Mouse (Mus musculus) liver, embryonic 13.5 days (tissue): ENCODE data around the gene Pax2. TPM values are rescaled to one million over a fixed set of nuclear protein-coding genes. Genes with fewer than 3 reads are reported as not detected.

Source experiments
- ATAC-seq: fragments of 200-750 bp; cut with Nextera tagmentation; 2 replicates; pipeline ENCODE4 v1.8.0; 2017; ENCODE audit warnings: low read depth, mild to moderate bottlenecking, moderate number of reproducible peaks, moderate library complexity
- DNase-seq: peaks from one replicate; pipeline ENCODE4 v3.0.0; 2022
- H3K27ac ChIP-seq: fragments of 300-500 bp; sonication (generic); 2 replicates; pipeline ENCODE4 v1.5.1; 2015; ENCODE audit warnings: moderate library complexity, mild to moderate bottlenecking, inconsistent platforms
- H3K27me3 ChIP-seq: fragments of 300-500 bp; sonication (generic); 2 replicates; pipeline ENCODE4 v1.6.1; 2015; ENCODE audit warnings: mild to moderate bottlenecking, inconsistent platforms
- H3K36me3 ChIP-seq: fragments of 300-500 bp; sonication (generic); 2 replicates; pipeline ENCODE4 v1.6.1; 2015; ENCODE audit warnings: mild to moderate bottlenecking, inconsistent platforms
- H3K4me1 ChIP-seq: fragments of 300-500 bp; sonication (generic); replicated peaks from 2 replicates; pipeline ENCODE4 v1.6.1; 2015; ENCODE audit warnings: inconsistent platforms
- H3K4me2 ChIP-seq: fragments of 300-500 bp; sonication (generic); 2 replicates; pipeline ENCODE4 v1.6.1; 2015; ENCODE audit warnings: inconsistent platforms, mild to moderate bottlenecking, moderate library complexity
- H3K4me3 ChIP-seq: fragments of 300-500 bp; sonication (generic); replicated peaks from 2 replicates; pipeline ENCODE4 v1.5.1; 2015; ENCODE audit warnings: mild to moderate bottlenecking, inconsistent platforms
- H3K9ac ChIP-seq: fragments of 300-500 bp; sonication (generic); 2 replicates; pipeline ENCODE4 v1.6.1; 2015; ENCODE audit warnings: mild to moderate bottlenecking, inconsistent platforms
- H3K9me3 ChIP-seq: fragments of 300-500 bp; sonication (generic); replicated peaks from 2 replicates; pipeline ENCODE4 v1.6.1; 2016; ENCODE audit warnings: inconsistent platforms
- WGBS: fragments of 180-500 bp; shearing (Covaris S2); methylation state at CpG from one replicate; pipeline ENCODE4 v1.1.7; 2015; ENCODE audit not compliant: insufficient replicate concordance; 5-methylcytosine and 5-hydroxymethylcytosine counted together
- polyA plus RNA-seq: library from polyadenylated mRNA; unstranded; fragments of >200 nt; fragmentation: Nextera tagmentation; extraction: Ambion mirVana; gene quantifications from 2 replicates; pipeline ENCODE4 v1.2.1, GENCODE M21; 2015

Gene Pax2
- polyA plus RNA-seq, 1 experiment from 2014 or later, result not detected

DNA sequence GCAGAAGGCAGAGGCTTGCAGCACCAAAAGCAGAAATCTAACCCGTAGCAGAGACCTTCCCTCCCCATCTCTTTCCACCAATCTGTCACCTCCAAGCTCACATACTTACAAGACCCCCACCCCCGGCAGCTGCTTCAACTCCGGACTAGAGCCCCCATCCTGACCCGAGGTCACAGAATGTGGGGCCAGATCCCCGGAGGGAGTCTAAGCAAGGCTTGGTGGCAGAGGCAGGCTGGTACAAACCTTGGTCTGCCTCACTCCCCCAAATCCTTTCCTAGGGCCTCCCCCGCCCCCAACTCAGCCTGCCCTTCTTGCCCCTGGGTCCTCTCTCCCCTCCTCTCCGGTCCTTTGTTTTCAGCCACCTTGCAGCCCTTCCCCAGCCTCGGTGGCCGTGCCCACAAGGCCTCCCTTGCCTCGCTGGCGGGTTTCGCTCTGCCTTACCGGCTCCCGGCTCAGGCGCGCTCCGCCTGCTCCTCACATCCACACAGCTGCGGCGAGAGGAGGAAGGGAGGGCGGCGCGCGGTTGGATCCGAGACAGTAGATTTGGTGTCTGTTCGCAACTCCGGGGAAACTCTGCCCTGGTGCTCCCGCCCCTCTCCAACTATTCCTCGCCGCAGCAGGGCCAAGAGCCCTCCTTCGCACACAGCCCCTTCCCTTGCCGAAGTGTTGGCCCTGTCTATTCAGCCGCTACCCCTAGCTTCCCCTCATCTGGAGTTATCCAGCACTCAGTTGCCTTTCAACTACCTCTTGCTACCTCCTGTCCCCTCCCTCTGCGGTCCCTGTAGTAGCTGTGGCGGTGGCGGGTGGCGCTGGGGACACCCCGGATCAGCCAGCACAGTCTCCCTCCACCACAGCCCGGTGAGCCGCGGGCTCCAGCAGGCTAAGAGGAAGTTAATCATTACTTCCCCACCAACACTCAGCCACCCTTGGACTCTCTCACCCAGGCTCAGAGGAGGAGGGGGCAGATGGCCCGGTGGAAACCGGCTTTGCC, 5.5 kb upstream of the Pax2 start:
- DNase-seq, result peak; percentile 8

DNA sequence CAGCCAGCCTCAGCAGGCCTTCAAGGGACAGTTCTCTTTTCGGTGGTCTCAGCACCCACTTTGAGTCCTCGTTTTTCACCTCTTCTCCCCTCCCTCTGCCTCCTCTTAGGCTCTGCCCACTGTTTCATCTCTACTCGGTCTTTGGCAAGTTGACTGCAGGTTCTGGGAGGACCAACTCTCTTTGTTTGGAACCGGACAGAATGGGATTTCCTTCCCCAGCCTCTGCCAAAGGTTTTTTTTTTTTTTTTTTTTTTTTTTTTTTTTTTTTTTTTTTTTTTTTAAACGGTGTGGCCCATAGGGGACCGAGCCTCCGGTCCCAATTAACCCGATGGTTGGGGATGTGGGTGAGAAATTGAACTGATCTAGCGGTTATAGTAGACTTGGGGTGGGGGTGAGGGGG, 4.8 kb upstream of the Pax2 start:
- no peak overlapping the region for H3K4me3 ChIP-seq

More for the DNA sequence above, 5.5 kb upstream of the Pax2 start:
- Histone ChIP-seq H3K9me3 (no peaks in the 10 kb centered on the region), H3K4me2 (peak overlapping the region; percentile 57), H3K27me3 (peaks cover 99% of the 10 kb centered on the region), H3K27ac (no peak overlapping the region), H3K9ac (no peak overlapping the region), H3K4me3 (peak overlapping the region; percentile 34), H3K4me1 (no peaks in the 10 kb centered on the region), H3K36me3 (no peaks in the 10 kb centered on the region)
- WGBS, result under 1% methylated on average over 38 of the region's 42 CpGs
- ATAC-seq, result peak; percentile 81

GRCm38 (mm10) chr19:44751551-44751950, 4.3 kb upstream of the Pax2 start:
- WGBS, result 6% methylated on average over 3 of the region's 3 CpGs
- DNase-seq (no peak), ATAC-seq (no peak)
- Histone ChIP-seq H3K27ac (no peak overlapping the region), H3K27me3 (peaks cover 99% of the 10 kb centered on the region), H3K4me2 (no peak overlapping the region), H3K9me3 (no peaks in the 10 kb centered on the region), H3K4me3 (no peak overlapping the region), H3K36me3 (no peaks in the 10 kb centered on the region), H3K4me1 (peaks cover 5% of the 10 kb centered on the region), H3K9ac (no peak overlapping the region)

More for the DNA sequence above, 4.8 kb upstream of the Pax2 start:
- Histone ChIP-seq H3K4me2 (no peak overlapping the region), H3K36me3 (no peaks in the 10 kb centered on the region), H3K9me3 (no peaks in the 10 kb centered on the region), H3K9ac (no peak overlapping the region), H3K4me1 (peaks cover 5% of the 10 kb centered on the region; the same call in 1 of the 2 replicates), H3K27ac (no peak overlapping the region), H3K27me3 (peaks cover 99% of the 10 kb centered on the region)
- ATAC-seq (no peak), DNase-seq (no peak)
- under 1% methylated on average over 9 of the region's 9 CpGs for WGBS

DNA sequence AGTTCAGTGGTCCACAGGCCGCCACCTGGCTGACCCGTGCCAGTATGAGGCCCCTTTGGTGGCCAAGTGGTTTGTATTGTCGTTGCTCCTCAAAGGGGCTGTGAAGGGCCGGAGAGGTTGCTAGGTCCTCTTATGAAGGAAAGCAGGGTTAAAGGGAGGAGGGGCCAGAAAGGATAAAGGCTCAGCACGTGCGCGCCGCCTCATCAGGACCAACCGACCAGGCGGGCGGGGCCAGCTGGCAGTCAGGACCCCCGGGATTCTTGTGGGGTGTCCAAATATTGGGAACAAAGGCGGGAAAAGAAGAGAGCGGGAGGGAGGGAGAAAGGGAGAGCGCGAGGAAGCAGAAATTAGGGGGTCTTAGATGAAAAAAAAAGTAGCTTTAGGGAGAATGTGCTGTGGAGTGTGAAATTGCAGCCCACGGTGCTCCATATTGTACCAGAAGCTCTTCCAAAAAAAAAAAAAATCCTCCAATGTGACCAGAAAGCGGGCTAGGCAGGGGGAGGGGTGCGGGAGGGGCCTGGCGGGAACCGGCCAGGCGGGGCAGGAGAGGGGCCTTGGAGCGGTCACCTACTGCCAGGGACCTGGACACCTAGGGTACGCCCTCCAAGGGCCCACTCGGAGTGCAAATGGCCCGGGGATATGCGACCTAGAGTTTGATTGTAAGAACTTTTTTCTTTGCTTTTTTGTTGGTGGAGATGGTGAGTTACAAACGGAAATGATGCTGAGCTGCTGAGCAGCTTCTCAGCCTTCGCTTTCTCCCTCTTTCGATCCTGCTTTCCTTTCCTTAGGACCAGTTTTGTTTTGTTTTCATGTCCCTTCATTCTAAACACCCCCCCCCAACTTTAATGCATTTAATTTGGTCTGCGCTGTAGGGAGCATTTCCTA, 3.5 kb upstream of the Pax2 start:
- Histone ChIP-seq H3K27me3 (peaks cover 100% of the 10 kb centered on the region), H3K4me3 (no peak overlapping the region), H3K27ac (no peak overlapping the region), H3K9ac (no peak overlapping the region), H3K36me3 (no peaks in the 10 kb centered on the region), H3K4me1 (peaks cover 10% of the 10 kb centered on the region), H3K4me2 (no peak overlapping the region), H3K9me3 (no peaks in the 10 kb centered on the region)
- DNase-seq (no peak), ATAC-seq (no peak)
- 5% methylated on average over 31 of the region's 31 CpGs for WGBS

DNA sequence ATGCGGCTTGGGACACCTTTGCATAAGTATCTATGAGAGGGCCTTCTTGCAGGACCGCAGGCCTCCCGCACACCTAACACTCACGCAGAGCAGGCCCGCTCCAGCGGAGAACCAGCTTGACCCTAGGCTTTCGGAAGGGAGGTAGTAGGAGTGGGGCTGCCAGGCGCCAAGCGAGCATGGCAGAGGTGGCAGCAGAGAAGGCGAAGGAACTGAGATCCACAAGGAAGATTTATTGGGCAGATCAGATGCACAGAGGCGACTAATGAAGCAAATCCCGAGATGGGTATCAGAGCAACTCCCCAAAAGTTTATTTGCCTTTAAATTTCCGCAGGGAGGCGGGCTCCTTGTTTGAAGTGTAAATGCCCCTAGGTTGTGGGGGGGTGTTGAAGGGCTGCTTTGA, 2.5 kb upstream of the Pax2 start:
- WGBS, result 4% methylated on average over 14 of the region's 14 CpGs
- ATAC-seq (no peak), DNase-seq (no peak)
- H3K27me3 ChIP-seq, result peaks cover 100% of the 10 kb centered on the region
- H3K4me2 ChIP-seq, result no peak overlapping the region
- H3K36me3 ChIP-seq, result no peaks in the 10 kb centered on the region
- peaks cover 10% of the 10 kb centered on the region for H3K4me1 ChIP-seq
- no peak overlapping the region for H3K4me3 ChIP-seq
- no peak overlapping the region for H3K9ac ChIP-seq
- H3K27ac ChIP-seq, result no peak overlapping the region
- no peaks in the 10 kb centered on the region for H3K9me3 ChIP-seq

DNA sequence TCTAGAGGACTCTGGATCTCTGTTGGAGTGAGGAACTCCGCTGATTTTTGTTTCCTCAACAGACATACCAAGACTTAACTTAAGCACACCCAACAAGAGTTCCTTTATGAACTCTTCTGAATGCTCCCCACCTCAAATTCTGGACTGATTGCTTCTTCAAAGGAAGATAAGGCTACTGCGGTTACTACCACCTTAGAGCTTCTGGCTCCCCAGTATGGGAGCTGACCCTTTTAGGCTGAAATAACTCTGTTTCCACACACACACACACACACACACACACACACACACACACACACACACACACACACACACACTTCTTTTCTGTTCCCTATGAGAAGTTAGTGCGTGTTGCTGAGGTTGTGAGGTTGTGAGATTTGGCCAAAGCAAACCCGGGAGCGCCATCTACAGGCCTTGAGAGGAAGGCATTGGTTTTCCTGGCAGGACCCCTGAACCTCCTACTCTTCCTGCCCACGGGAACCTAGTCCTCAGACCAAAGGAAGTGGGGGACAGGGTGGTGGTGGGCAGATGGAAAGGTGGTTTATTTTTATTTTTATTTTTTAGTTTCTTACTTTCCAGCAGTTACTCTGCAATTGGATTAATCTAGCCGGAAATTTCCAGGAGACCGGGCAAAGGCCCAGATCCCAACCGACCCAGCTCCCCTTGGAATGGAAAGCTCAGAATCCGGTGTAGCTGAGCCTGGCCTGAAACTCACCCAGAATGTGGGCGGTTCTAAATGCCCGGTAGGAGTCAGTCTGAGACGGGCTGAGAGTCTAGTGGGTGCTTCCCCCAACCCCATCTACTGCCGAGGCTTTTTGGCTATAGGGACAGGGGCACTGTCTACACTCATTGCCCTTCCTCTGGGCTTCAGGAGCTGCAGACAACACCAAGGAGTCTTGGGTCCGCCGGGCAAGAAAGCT, 1.1 kb upstream of the Pax2 start:
- ATAC-seq, result no peak
- H3K9ac ChIP-seq, result no peak overlapping the region
- no peak overlapping the region for H3K4me2 ChIP-seq
- no peaks in the 10 kb centered on the region for H3K9me3 ChIP-seq
- H3K27ac ChIP-seq, result no peak overlapping the region
- no peak overlapping the region for H3K4me3 ChIP-seq
- peaks cover 100% of the 10 kb centered on the region for H3K27me3 ChIP-seq
- DNase-seq, result no peak
- WGBS, result 2% methylated on average over 16 of the region's 16 CpGs
- H3K36me3 ChIP-seq, result no peaks in the 10 kb centered on the region
- H3K4me1 ChIP-seq, result peaks cover 10% of the 10 kb centered on the region

- no peak overlapping the region for H3K9ac ChIP-seq
- no peaks in the 10 kb centered on the region for H3K9me3 ChIP-seq
- H3K27ac ChIP-seq, result no peak overlapping the region
- peaks cover 10% of the 10 kb centered on the region for H3K4me1 ChIP-seq
- no peak for DNase-seq
- no peak overlapping the region for H3K4me3 ChIP-seq
- peaks cover 100% of the 10 kb centered on the region for H3K27me3 ChIP-seq
- 3% methylated on average over 13 of the region's 13 CpGs for WGBS
- no peaks in the 10 kb centered on the region for H3K36me3 ChIP-seq
- ATAC-seq, result no peak
- H3K4me2 ChIP-seq, result peak overlapping the region; percentile 56
These were observed 510 bp upstream of the Pax2 start for GRCm38 (mm10) chr19:44755378-44755692.

- H3K4me2 ChIP-seq, result peak overlapping the region; percentile 56
- no peak overlapping the region for H3K27ac ChIP-seq
- peaks cover 100% of the 10 kb centered on the region for H3K27me3 ChIP-seq
- H3K36me3 ChIP-seq, result no peaks in the 10 kb centered on the region
- H3K4me3 ChIP-seq, result peak overlapping the region; percentile 38
- 2% methylated on average over 71 of the region's 71 CpGs for WGBS
- DNase-seq (no peak), ATAC-seq (no peak)
- H3K9me3 ChIP-seq, result no peaks in the 10 kb centered on the region
- no peak overlapping the region for H3K9ac ChIP-seq
- H3K4me1 ChIP-seq, result peaks cover 10% of the 10 kb centered on the region
These were observed 781 bp downstream of the Pax2 start for GRCm38 (mm10) chr19:44756421-44757230.

DNA sequence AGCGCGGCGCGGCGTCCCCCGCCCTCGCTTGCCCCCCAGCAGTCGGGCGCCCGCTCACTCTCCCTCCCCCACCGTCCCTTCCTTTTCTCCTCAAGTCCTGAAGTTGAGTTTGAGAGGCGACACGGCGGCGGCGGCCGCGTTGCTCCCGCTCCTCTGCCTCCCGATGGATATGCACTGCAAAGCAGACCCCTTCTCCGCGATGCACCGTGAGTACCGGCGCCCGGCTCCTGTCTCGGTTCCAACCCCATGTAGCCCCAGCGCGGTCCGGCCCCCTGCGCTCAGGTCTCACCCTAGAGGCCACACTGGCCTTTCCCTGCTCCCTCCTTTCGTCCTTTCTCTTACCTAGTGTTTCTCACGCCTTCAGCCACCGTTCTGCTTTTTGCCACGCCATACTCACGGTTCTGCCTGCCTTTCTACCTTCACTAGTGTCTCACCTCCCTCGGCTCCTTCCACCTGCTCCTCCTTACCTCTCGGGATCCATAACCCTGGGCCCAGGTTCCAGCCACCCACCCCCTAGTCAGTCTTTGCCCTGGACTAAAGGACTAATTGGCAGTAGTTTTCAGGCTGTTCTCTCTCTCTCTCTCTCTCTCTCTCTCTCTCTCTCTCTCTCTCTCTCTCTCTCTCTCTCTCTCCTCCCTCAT, 1.5 kb downstream of the Pax2 start:
- peak overlapping the region; percentile 38 for H3K4me3 ChIP-seq
- H3K9ac ChIP-seq, result no peak overlapping the region
- no peaks in the 10 kb centered on the region for H3K36me3 ChIP-seq
- WGBS, result under 1% methylated on average over 38 of the region's 38 CpGs
- H3K4me1 ChIP-seq, result peaks cover 10% of the 10 kb centered on the region
- ATAC-seq (no peak), DNase-seq (no peak)
- H3K9me3 ChIP-seq, result no peaks in the 10 kb centered on the region
- no peak overlapping the region for H3K27ac ChIP-seq
- H3K4me2 ChIP-seq, result peak overlapping the region; percentile 56
- peaks cover 100% of the 10 kb centered on the region for H3K27me3 ChIP-seq

DNA sequence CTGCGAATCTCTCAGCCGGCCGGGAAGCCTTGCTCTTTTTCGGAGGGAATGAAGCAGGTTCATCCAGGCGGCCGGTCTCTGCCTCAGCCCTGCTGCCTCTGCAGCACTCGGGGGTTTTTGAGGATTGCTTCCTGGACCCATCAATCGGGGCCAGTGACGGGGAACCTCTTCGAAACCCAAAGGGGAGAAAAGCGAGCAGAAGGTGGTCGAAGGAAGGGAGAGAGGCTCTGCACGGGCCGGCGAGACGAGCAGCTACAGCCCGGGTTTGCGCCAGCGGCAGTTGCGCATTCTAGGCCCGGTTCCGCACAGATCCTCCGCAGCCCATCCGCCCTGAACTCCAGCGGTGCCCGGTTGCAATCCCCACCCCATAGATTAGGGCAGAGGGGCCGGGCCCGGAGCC, 3.0 kb downstream of the Pax2 start:
- peaks cover 10% of the 10 kb centered on the region for H3K4me1 ChIP-seq
- ATAC-seq, result no peak
- peaks cover 100% of the 10 kb centered on the region for H3K27me3 ChIP-seq
- under 1% methylated on average over 28 of the region's 28 CpGs for WGBS
- H3K4me3 ChIP-seq, result no peak overlapping the region
- no peaks in the 10 kb centered on the region for H3K36me3 ChIP-seq
- H3K4me2 ChIP-seq, result no peak overlapping the region
- no peak for DNase-seq
- no peak overlapping the region for H3K9ac ChIP-seq
- no peaks in the 10 kb centered on the region for H3K9me3 ChIP-seq
- no peak overlapping the region for H3K27ac ChIP-seq
